Mouse (Mus musculus) liver, postnatal 0 days (tissue): ENCODE results near the gene Sptbn4.

Experiments used
- CTCF ChIP-seq: sonication (generic); IDR thresholded peaks from 2 replicates; pipeline ENCODE4 v1.5.1; 2016; ENCODE audit warnings: antibody characterized with exemption, low read depth
- EP300 ChIP-seq: IDR thresholded peaks from 2 replicates; pipeline ENCODE4 v1.6.1; 2016; ENCODE audit warnings: antibody characterized with exemption, low read depth, mild to moderate bottlenecking

- TF ChIP-seq CTCF (no peak), EP300 (no peak)
Measured at GRCm38 (mm10) chr7:27381560-27381959, 65.9 kb downstream of the Sptbn4 start.
